Mouse (Mus musculus) spleen, adult 2 months (tissue): Measurements from ENCODE around the gene Slc25a26. TPM values are rescaled to one million over a fixed set of nuclear protein-coding genes. Genes with fewer than 3 reads are reported as not detected.

Experiments used
- DNase-seq, 2 experiments: peaks; one replicate each; pipeline versions ENCODE4 v3.0.0 to v3.0.0-alpha.2; 2012 to 2021; ENCODE audit warnings: low spot score in 2 of 2, low read depth in 1 of 2
- H3K27ac ChIP-seq: fragments of 200-500 bp; 2 replicates; pipeline ENCODE4 v1.5.1; 2012; ENCODE audit warnings: low read length, inconsistent platforms; ENCODE audit not compliant: insufficient read depth
- H3K27me3 ChIP-seq: fragments of 200-500 bp; 2 replicates; pipeline ENCODE4 v1.6.1; 2012; ENCODE audit warnings: mild to moderate bottlenecking, moderate library complexity, low read length, inconsistent platforms; ENCODE audit not compliant: control insufficient read depth, insufficient read depth
- H3K36me3 ChIP-seq: fragments of 200-500 bp; 2 replicates; pipeline ENCODE4 v1.6.1; 2012; ENCODE audit warnings: mild to moderate bottlenecking, low read length, inconsistent platforms; ENCODE audit not compliant: control insufficient read depth, insufficient read depth
- H3K4me1 ChIP-seq: fragments of 200-500 bp; 2 replicates; pipeline ENCODE4 v1.6.1; 2011; ENCODE audit warnings: inconsistent platforms; ENCODE audit not compliant: control insufficient read depth, insufficient read depth, insufficient read length
- H3K4me3 ChIP-seq: fragments of 200-500 bp; 2 replicates; pipeline ENCODE4 v1.5.1; 2011; ENCODE audit warnings: mild to moderate bottlenecking, inconsistent platforms; ENCODE audit not compliant: insufficient read depth, insufficient read length; ENCODE audit errors: extremely low read depth
- CTCF ChIP-seq: fragments of 200-500 bp; IDR thresholded peaks from 2 replicates; pipeline ENCODE4 v1.5.1; 2011; ENCODE audit warnings: mild to moderate bottlenecking, inconsistent platforms; ENCODE audit not compliant: insufficient read depth, insufficient read length, insufficient replicate concordance; ENCODE audit errors: extremely low read depth
- POLR2A ChIP-seq: fragments of 200-500 bp; IDR thresholded peaks from 2 replicates; pipeline ENCODE4 v1.6.1; 2011; ENCODE audit warnings: low read depth, low read length, inconsistent platforms
- WGBS: fragments of 180-500 bp; shearing (Covaris S2); methylation state at CpG from one replicate; pipeline ENCODE4 v1.1.7; 2018; 5-methylcytosine and 5-hydroxymethylcytosine counted together
- polyA plus RNA-seq: library from polyadenylated mRNA; depleted of rRNA; stranded (reverse); fragments of >200 nt; gene quantifications from 2 replicates; pipeline ENCODE4 v1.2.3, GENCODE M21; 2012

Gene Slc25a26
- polyA plus RNA-seq, 1 experiment, result 7.6 TPM

DNA sequence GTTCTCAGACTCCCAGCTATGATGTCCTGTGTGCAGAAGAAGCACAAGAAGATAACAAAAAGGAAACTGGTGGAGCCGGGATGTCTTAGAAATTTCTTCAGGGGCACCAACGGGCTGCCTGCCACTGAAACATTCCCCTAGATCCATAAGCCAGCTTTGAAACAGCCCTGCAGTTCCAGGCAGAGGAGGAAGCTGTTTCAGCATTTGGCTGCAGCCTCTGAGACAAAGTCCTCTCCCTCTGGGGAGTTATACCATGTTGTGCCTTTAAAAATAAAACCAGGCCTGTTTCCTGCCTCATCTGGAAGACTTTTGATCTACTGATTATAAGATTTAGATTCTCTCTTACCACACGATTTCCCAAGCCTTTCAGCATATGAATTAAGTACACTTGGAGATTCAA, 144.5 kb downstream of the Slc25a26 start:
- Histone ChIP-seq H3K4me1 (peaks cover 5% of the 10 kb centered on the region; the same call in 1 of the 2 replicates), H3K27me3 (no peaks in the 10 kb centered on the region), H3K27ac (no peak overlapping the region), H3K4me3 (no peak overlapping the region), H3K36me3 (no peaks in the 10 kb centered on the region)
- no peak for DNase-seq
- WGBS, result 48% methylated on average over 3 of the region's 3 CpGs
- TF ChIP-seq POLR2A (no peak), CTCF (no peak)

DNA sequence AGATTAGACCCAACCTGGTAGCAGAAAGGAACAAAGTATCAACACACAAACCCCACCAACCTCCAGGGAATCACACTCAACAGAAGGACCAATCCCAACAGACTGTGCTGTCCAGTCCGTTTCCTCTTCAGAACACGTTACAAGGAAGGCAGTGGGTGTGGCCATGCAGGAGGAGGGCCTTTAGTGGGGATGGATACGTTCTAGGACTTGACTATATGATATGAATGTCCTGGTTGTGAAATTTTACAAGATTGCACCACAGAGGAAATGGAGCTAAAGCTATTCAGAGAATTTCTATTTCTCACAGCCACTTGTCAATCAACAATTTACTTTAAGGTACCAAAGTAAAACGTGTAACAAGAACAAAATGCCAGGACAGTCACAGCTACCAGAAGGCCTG, 145.6 kb downstream of the Slc25a26 start:
- TF ChIP-seq CTCF, result no peak
- TF ChIP-seq POLR2A, result no peak
- H3K27ac ChIP-seq, result no peak overlapping the region
- H3K4me1 ChIP-seq, result 0 out of 2 replicates have a peak, but pooled peaks cover 3% of the 10 kb centered on the region
- DNase-seq, result no peak
- H3K36me3 ChIP-seq, result no peaks in the 10 kb centered on the region
- H3K4me3 ChIP-seq, result no peak overlapping the region
- WGBS, result 44% methylated on average over 4 of the region's 4 CpGs
- H3K27me3 ChIP-seq, result no peaks in the 10 kb centered on the region

DNA sequence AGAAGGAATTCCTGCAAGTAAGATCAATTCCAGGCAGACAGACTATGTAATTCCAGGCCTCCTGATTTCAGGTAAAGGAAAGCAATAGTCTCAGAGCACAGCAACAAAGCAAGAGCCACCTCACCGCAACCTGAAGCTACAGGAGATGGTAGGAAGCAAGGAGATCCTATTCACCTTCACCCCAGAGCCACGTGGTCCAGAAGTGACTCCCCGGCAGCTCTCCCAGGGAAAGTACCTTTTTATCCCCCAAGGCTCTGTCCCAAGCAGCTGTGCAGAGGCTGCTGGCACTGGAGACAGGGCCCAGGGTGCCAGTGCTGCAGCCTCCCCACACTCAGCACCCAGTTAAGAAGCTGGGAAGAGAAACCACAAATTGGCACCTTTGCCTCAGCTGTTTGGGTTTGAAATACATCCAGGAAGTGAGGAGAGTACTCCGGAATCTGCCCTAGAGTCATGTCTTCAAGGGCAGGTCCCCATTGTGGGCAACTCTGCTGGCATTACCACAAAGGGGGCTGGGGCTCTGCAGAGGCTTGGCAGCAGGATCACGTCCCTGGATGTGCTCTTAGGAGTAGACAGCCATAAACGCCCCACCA, 146.2 kb downstream of the Slc25a26 start:
- no peak overlapping the region for H3K4me3 ChIP-seq
- 52% methylated on average over 6 of the region's 6 CpGs for WGBS
- no peaks in the 10 kb centered on the region for H3K36me3 ChIP-seq
- H3K27me3 ChIP-seq, result no peaks in the 10 kb centered on the region
- H3K4me1 ChIP-seq, result 0 out of 2 replicates have a peak, but pooled peaks cover 3% of the 10 kb centered on the region
- TF ChIP-seq POLR2A (no peak), CTCF (no peak)
- DNase-seq, result no peak
- no peak overlapping the region for H3K27ac ChIP-seq

DNA sequence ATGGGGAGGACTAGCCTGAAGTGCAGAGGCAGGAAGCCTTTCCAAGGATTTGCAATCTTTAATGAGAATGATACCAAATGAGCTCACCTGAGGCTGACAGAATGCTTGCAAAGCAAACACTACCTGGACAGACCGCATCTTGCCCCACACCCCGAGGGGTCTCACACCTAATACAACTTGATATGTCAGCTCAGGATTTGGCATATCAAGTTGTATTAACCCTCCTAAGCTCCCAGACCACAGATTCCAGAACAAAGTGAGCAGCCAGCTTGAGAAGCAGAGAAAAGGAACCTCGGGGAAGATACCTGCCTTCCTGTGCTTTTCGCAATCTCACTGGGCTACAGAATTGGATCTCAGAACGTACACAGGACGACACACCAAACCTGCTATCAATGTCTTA, 146.8 kb downstream of the Slc25a26 start:
- Histone ChIP-seq H3K27ac (no peak overlapping the region), H3K36me3 (no peaks in the 10 kb centered on the region), H3K4me3 (no peak overlapping the region), H3K4me1 (0 out of 2 replicates have a peak, but pooled peaks cover 3% of the 10 kb centered on the region), H3K27me3 (no peaks in the 10 kb centered on the region)
- WGBS, result 83% methylated on average over 6 of the region's 6 CpGs
- TF ChIP-seq POLR2A (no peak), CTCF (no peak)
- DNase-seq, result no peak

DNA sequence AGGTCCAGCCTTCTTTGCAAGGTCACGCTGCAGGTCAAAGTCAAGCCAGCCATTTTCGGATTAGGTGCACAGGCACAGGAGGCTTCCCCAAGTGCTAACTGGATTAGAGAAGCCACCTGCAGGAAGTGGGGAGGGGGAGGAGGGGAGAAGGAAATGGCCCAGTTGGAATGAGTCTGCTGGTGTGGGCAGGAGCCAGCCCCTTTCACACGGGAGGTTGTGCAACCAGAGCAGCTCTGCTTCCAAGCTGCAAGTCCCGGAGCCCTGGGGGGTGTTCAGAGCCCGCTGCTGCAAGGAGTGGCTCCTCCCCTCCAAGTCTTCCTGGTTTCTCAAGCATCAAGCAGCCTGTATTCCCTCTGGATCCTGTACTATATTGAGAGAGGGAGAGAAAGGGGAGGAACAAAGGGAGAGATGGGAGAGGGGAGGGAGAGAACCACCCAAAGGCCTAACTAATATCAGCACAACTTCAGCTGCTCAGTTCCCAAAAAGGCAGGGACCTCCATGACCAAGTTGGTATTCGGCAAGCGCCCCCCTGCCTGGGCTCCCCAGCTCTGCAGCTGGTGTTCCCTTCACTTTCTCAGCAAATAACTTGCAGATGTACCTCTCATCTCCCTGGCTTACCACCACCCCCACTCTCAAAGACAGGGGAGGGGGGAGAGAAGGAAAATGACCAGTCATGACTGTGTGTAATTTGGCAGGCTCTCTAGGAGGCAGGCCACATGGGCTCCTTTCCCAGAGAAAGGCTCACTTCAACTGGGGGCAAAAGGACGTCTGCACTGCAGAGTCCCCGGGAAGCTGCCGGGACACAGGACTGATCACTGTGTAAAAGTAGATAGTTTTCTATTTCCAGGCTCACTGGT, 147.7 kb downstream of the Slc25a26 start:
- TF ChIP-seq CTCF (no peak), POLR2A (no peak)
- no peak for DNase-seq
- Histone ChIP-seq H3K27ac (no peak overlapping the region), H3K4me1 (0 out of 2 replicates have a peak, but pooled peaks cover 3% of the 10 kb centered on the region), H3K27me3 (no peaks in the 10 kb centered on the region), H3K4me3 (no peak overlapping the region), H3K36me3 (no peaks in the 10 kb centered on the region)
- 58% methylated on average over 10 of the region's 10 CpGs for WGBS

DNA sequence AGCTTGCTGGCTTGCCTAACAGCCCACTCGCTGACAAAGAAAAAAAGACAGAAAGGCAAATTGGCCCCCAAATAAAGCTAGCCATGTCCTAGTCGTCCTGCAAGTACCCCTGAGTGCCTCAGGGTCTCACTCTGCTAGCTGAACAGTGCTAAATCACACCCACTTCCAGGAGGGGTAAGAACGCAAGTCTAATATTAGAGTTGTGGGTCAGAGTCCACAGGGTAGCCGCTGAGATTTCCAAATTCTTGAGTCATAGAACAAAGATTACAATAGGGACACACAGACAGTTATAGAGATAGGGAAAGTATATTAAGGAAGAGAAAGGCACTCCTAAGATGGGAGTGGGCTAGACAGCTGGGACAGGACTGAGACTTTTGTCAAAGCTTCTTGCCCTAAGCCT, 148.4 kb downstream of the Slc25a26 start:
- Histone ChIP-seq H3K36me3 (no peaks in the 10 kb centered on the region), H3K27me3 (no peaks in the 10 kb centered on the region), H3K4me1 (0 out of 2 replicates have a peak, but pooled peaks cover 3% of the 10 kb centered on the region), H3K4me3 (no peak overlapping the region), H3K27ac (no peak overlapping the region)
- DNase-seq, result no peak
- 89% methylated on average over 4 of the region's 4 CpGs for WGBS
- TF ChIP-seq POLR2A (no peak), CTCF (no peak)

DNA sequence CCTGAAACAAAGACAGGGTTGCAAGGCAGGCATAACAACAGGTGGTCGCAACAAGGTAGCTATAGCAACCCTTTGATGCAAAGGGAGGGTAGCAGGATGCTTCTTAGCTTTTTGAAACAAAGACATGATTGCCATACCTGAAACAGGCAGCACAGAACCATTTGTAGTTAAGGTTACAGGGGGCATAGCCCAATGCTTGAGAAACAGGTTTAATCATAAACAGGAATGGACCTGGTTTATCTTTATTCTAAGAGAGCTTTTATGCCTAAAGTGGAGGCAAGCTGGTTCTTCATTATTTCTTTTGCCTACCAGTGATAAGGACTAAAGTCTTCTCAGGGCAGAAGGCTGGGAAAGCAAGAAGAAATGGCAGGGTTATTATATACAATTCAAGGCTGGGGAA, 149.5 kb downstream of the Slc25a26 start:
- H3K4me1 ChIP-seq, result 0 out of 2 replicates have a peak, but pooled peaks cover 3% of the 10 kb centered on the region
- 89% methylated on average over 1 of the region's 1 CpGs for WGBS
- H3K27me3 ChIP-seq, result no peaks in the 10 kb centered on the region
- DNase-seq, result no peak
- no peak overlapping the region for H3K27ac ChIP-seq
- H3K4me3 ChIP-seq, result no peak overlapping the region
- no peaks in the 10 kb centered on the region for H3K36me3 ChIP-seq
- no peak for TF ChIP-seq POLR2A
- TF ChIP-seq CTCF, result no peak
